Mouse (Mus musculus): ENCODE data around the gene Pcnx2. TPM values are rescaled to one million over a fixed set of nuclear protein-coding genes. Genes with fewer than 3 reads are reported as not detected.

Gene Pcnx2
- 0.11 and 0.13 TPM in 2 replicates for polyA plus RNA-seq (2015; fragmentation: Nextera tagmentation; extraction: Ambion mirVana)

- Histone ChIP-seq H3K9ac (no peak within 1 kb of the TSS), H3K36me3 (no peaks in the 10 kb centered on the region), H3K9me3 (no peaks in the 10 kb centered on the region), H3K4me2 (replicated peaks) (peak within 1 kb of the TSS; percentile 58), H3K27ac (no peak within 1 kb of the TSS), H3K4me3 (peak within 1 kb of the TSS; percentile 31), H3K27me3 (peaks cover 48% of the 10 kb centered on the region), H3K4me1 (peaks cover 16% of the 10 kb centered on the region)
- ATAC-seq (ENCODE audit: low FRiP score, low read depth) = no peak
- 8% methylated on average over 44 of the region's 44 CpGs for WGBS
Measured at GRCm38 (mm10) chr8:125897868-125898788, at the start of gene Pcnx2. Gene Pcnx2, minus strand, starts transcription at chr8:125898317.

- no peak overlapping the region for H3K9ac ChIP-seq
- no peaks in the 10 kb centered on the region for H3K4me1 ChIP-seq
- 0 out of 2 replicates have a peak, but pooled peaks cover 3% of the 10 kb centered on the region for H3K27me3 ChIP-seq
- no peaks in the 10 kb centered on the region for H3K9me3 ChIP-seq
- no peak overlapping the region for H3K4me2 ChIP-seq (replicated peaks)
- no peak for ATAC-seq (ENCODE audit: low FRiP score, low read depth)
- no peak overlapping the region for H3K4me3 ChIP-seq
- H3K27ac ChIP-seq = no peak overlapping the region
- no peaks in the 10 kb centered on the region for H3K36me3 ChIP-seq
- WGBS = 74% methylated on average over 4 of the region's 4 CpGs
Measured at GRCm38 (mm10) chr8:125944511-125944910, 46.4 kb upstream of the Pcnx2 start.

DNA sequence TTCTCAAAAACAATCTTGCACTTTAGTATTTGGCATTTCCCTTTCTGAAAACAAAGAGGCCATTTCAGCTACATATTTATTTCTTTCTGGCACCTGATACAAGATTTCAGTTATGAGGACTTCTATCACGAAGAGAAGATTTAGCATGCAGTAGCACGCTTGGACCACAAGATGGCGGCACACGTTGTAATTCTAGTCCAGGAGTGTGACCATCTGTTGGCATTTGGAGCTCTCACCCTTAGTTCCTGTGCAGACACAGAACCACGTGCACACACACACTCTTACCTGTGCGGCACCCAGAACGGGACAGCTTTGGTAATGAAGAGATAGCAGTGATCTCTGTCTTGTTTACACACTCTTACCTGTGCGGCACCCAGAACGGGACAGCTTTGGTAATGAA, 37.5 kb upstream of the Pcnx2 start:
- no peak overlapping the region for H3K27ac ChIP-seq
- WGBS = 41% methylated on average over 9 of the region's 9 CpGs
- no peak overlapping the region for H3K9ac ChIP-seq

GRCm38 (mm10) chr8:125931822-125932221, 33.7 kb upstream of the Pcnx2 start:
- Histone ChIP-seq H3K9me3 (no peaks in the 10 kb centered on the region), H3K27me3 (no peaks in the 10 kb centered on the region), H3K4me2 (replicated peaks) (no peak overlapping the region), H3K36me3 (no peaks in the 10 kb centered on the region), H3K9ac (no peak overlapping the region), H3K27ac (no peak overlapping the region), H3K4me1 (no peaks in the 10 kb centered on the region), H3K4me3 (no peak overlapping the region)
- WGBS = 93% methylated on average over 6 of the region's 6 CpGs
- ATAC-seq (ENCODE audit: low FRiP score, low read depth) = no peak

More for the DNA sequence above, 37.5 kb upstream of the Pcnx2 start:
- Histone ChIP-seq H3K9me3 (no peaks in the 10 kb centered on the region), H3K4me2 (replicated peaks) (no peak overlapping the region), H3K4me3 (no peak overlapping the region), H3K4me1 (no peaks in the 10 kb centered on the region), H3K27me3 (no peaks in the 10 kb centered on the region), H3K36me3 (no peaks in the 10 kb centered on the region)
- ATAC-seq (ENCODE audit: low FRiP score, low read depth) = peak; percentile 44; the same call in 1 of the 2 replicates

DNA sequence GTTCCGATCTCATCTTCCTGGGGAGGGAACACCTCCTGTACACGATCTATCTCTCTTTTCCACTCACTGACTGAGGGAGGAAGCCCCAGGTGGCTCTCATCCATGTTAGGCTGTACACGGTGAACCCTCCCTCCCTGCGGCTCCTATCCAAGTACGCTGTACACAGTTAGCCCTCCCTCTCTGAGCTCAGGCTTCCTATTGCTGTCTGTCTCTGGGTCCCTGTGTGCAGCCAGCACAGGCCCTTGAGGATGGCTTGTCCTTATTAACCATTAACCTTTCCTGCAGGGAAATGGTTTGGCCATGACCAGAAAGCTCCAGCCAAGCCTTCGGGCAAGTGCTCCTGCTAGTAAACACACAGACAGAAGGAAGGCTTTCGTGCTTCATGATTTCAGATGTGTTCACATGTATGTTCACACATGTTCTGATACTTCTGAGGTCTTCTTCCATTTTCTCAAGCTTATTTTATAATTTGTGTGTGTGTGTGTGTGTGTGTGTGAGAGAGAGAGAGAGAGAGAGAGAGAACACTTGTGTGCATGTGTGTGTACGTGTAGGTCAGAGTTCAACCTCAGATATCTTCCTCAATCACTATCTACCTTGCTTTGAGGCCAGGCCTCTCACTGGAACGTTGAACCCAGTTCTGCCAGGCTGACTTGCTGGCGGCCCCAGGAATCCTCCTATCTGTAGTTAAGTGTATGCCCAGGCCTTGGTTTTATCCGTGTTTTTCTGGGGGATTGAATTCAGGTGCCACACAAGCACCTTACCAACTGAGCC, 32.3 kb upstream of the Pcnx2 start:
- Histone ChIP-seq H3K36me3 (no peaks in the 10 kb centered on the region), H3K4me1 (no peaks in the 10 kb centered on the region), H3K4me2 (replicated peaks) (no peak overlapping the region), H3K9ac (no peak overlapping the region), H3K27me3 (no peaks in the 10 kb centered on the region; the same call in 1 of the 2 replicates), H3K9me3 (no peaks in the 10 kb centered on the region), H3K4me3 (no peak overlapping the region), H3K27ac (no peak overlapping the region)
- WGBS = 84% methylated on average over 11 of the region's 11 CpGs
- ATAC-seq (ENCODE audit: low FRiP score, low read depth) = no peak

- WGBS = 88% methylated on average over 4 of the region's 4 CpGs
- no peak overlapping the region for H3K27ac ChIP-seq
- no peak overlapping the region for H3K4me2 ChIP-seq (replicated peaks)
- H3K9ac ChIP-seq = no peak overlapping the region
- H3K27me3 ChIP-seq = no peaks in the 10 kb centered on the region; the same call in 1 of the 2 replicates
- ATAC-seq (ENCODE audit: low FRiP score, low read depth) = no peak
- no peaks in the 10 kb centered on the region for H3K36me3 ChIP-seq
- no peaks in the 10 kb centered on the region for H3K4me1 ChIP-seq
- no peaks in the 10 kb centered on the region for H3K9me3 ChIP-seq
- H3K4me3 ChIP-seq = no peak overlapping the region
Measured at GRCm38 (mm10) chr8:125926636-125927035, 28.5 kb upstream of the Pcnx2 start.

GRCm38 (mm10) chr8:125922333-125922732, 24.2 kb upstream of the Pcnx2 start:
- no peak overlapping the region for H3K27ac ChIP-seq
- H3K4me1 ChIP-seq = peaks cover 18% of the 10 kb centered on the region
- H3K9me3 ChIP-seq = no peaks in the 10 kb centered on the region
- no peak for ATAC-seq (ENCODE audit: low FRiP score, low read depth)
- no peaks in the 10 kb centered on the region; the same call in 1 of the 2 replicates for H3K27me3 ChIP-seq
- H3K36me3 ChIP-seq = no peaks in the 10 kb centered on the region
- whole genome bisulfite sequencing = 73% methylated on average over 3 of the region's 3 CpGs
- H3K9ac ChIP-seq = no peak overlapping the region
- H3K4me3 ChIP-seq = no peak overlapping the region
- no peak overlapping the region for H3K4me2 ChIP-seq (replicated peaks)

- ATAC-seq (ENCODE audit: low FRiP score, low read depth) = no peak
- H3K9ac ChIP-seq = 0 out of 2 replicates have a peak overlapping the region, but pooled peaks have one; percentile 20
Measured at GRCm38 (mm10) chr8:125920761-125921160, 22.6 kb upstream of the Pcnx2 start.

DNA sequence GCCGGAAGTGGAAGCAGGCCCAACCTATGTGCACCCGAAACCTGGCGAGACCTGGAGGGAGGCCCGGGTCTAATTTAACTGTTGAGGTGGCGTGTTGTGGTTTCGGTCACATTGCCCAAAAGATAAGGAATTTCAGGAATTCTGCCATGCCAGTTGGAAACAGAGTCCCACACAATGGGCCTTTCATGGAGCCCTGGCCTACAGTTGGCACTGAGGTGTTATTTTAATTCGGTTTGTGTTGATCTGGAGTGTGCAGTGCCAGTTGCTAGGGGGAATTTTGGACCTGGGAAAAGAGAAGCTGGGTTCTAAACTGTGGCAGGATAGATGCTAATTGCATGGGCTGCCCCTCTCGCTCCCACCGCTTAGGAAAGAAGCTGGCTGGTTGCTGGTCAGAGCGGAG, 22.2 kb upstream of the Pcnx2 start:
- 67% methylated on average over 10 of the region's 10 CpGs for WGBS
- Histone ChIP-seq H3K4me1 (peaks cover 18% of the 10 kb centered on the region), H3K27ac (peak overlapping the region; percentile 58; the same call in 1 of the 2 replicates), H3K27me3 (peaks cover 7% of the 10 kb centered on the region; the same call in 1 of the 2 replicates), H3K9ac (0 out of 2 replicates have a peak overlapping the region, but pooled peaks have one; percentile 20), H3K36me3 (no peaks in the 10 kb centered on the region), H3K4me2 (replicated peaks) (no peak overlapping the region; the same call in 1 of the 2 replicates), H3K4me3 (no peak overlapping the region), H3K9me3 (no peaks in the 10 kb centered on the region)
- no peak for ATAC-seq (ENCODE audit: low FRiP score, low read depth)

More at GRCm38 (mm10) chr8:125920761-125921160, 22.6 kb upstream of the Pcnx2 start:
- H3K27ac ChIP-seq = peak overlapping the region; percentile 58; the same call in 1 of the 2 replicates
- H3K9me3 ChIP-seq = no peaks in the 10 kb centered on the region
- no peak overlapping the region for H3K4me3 ChIP-seq
- peaks cover 18% of the 10 kb centered on the region for H3K4me1 ChIP-seq
- H3K4me2 ChIP-seq (replicated peaks) = no peak overlapping the region; the same call in 1 of the 2 replicates
- H3K36me3 ChIP-seq = no peaks in the 10 kb centered on the region
- WGBS = 65% methylated on average over 9 of the region's 9 CpGs
- H3K27me3 ChIP-seq = peaks cover 4% of the 10 kb centered on the region; the same call in 1 of the 2 replicates

- Histone ChIP-seq H3K27ac (no peak overlapping the region), H3K4me1 (peaks cover 18% of the 10 kb centered on the region), H3K27me3 (peaks cover 13% of the 10 kb centered on the region; the same call in 1 of the 2 replicates), H3K36me3 (no peaks in the 10 kb centered on the region), H3K9ac (no peak overlapping the region), H3K4me3 (no peak overlapping the region), H3K4me2 (replicated peaks) (no peak overlapping the region), H3K9me3 (no peaks in the 10 kb centered on the region)
- no peak for ATAC-seq (ENCODE audit: low FRiP score, low read depth)
- 50% methylated on average over 8 of the region's 8 CpGs for WGBS
Measured at GRCm38 (mm10) chr8:125919560-125919959, 21.4 kb upstream of the Pcnx2 start.

- Histone ChIP-seq H3K36me3 (no peaks in the 10 kb centered on the region), H3K4me2 (replicated peaks) (no peak overlapping the region), H3K4me3 (no peak overlapping the region), H3K4me1 (peaks cover 18% of the 10 kb centered on the region), H3K27ac (no peak overlapping the region), H3K9me3 (no peaks in the 10 kb centered on the region), H3K9ac (no peak overlapping the region), H3K27me3 (peaks cover 14% of the 10 kb centered on the region)
- 70% methylated on average over 2 of the region's 2 CpGs for WGBS
- ATAC-seq (ENCODE audit: low FRiP score, low read depth) = no peak
Measured at GRCm38 (mm10) chr8:125918719-125919118, 20.6 kb upstream of the Pcnx2 start.

DNA sequence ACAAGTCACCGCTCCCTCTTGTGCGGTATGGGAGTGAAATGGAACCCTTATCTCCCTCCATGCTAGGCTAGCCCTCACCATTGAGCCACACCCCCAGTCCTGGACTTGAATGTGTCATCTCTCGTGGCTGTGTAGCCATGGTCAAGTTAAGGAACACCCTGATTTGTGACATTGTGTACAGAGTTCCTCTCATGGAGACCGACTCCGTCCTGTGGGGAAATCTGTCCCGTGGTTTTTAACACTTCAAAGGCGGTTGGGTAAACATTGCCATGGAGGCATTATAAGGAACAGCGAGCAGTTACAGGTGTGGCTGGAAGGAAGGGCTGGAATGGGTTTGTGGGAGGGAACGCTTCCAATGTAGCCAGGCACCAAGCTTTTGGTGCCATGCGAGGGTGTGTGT, 18.9 kb upstream of the Pcnx2 start:
- peaks cover 24% of the 10 kb centered on the region for H3K4me1 ChIP-seq
- 61% methylated on average over 10 of the region's 10 CpGs for WGBS
- no peaks in the 10 kb centered on the region for H3K36me3 ChIP-seq
- no peak overlapping the region for H3K9ac ChIP-seq
- no peak overlapping the region for H3K4me3 ChIP-seq
- no peak overlapping the region for H3K27ac ChIP-seq
- H3K9me3 ChIP-seq = no peaks in the 10 kb centered on the region
- no peak for ATAC-seq (ENCODE audit: low FRiP score, low read depth)
- no peak overlapping the region for H3K4me2 ChIP-seq (replicated peaks)
- peaks cover 31% of the 10 kb centered on the region for H3K27me3 ChIP-seq

Measured in limb, embryonic 13.5 days (tissue).